Mouse (Mus musculus): ENCODE measurements around the gene Cobl.

GRCm38 (mm10) chr11:12358602-12359001 is 106.2 kb downstream of the Cobl start:
- TF ChIP-seq CTCF (IDR thresholded peaks at IDR 0.05; ENCODE audit: control insufficient read depth, insufficient read depth, insufficient replicate concordance, low read depth, low read length) (no peak), POLR2A (IDR thresholded peaks at IDR 0.05; ENCODE audit: control insufficient read depth, low read depth, low read length) (no peak)

All from testis, adult 2 months (tissue).